Mouse (Mus musculus): Measurements from ENCODE around the gene Atp5g2.

GRCm38 (mm10) chr15:102663825-102664224, 8.3 kb downstream of the Atp5g2 start:
- TF ChIP-seq POLR2A (IDR thresholded peaks at IDR 0.05; ENCODE audit: control insufficient read depth, extremely low read depth, insufficient read depth, low read length, poor library complexity), result no peak
- no peak for TF ChIP-seq CTCF (IDR thresholded peaks at IDR 0.05; ENCODE audit: borderline replicate concordance, control insufficient read depth, extremely low read depth, insufficient read depth, low read length, poor library complexity)
